Mouse (Mus musculus): ENCODE measurements around the gene Zmiz1.

The Zmiz1 gene

DNA sequence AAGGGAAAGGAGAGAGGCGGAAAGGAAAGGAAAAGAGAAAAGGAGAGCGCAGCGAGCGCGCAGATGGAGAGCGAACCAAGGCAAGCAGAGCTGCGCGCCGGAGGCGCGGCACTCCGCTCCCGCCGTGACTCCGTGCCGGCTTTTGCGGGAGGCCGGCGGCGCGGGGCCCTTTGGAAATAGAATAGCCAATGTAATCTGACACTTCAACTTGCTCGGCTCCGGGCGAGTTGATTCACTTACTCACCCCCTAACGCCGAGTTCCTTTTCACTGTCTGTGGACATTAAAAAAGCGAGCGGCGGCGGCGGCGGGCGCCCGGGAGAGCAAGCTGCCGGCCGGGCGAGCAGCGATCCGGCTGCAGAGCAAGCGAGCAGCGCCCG, at the start of gene Zmiz1:
TSS of gene Zmiz1 (plus strand) at position 170 of the 378 bp plus-strand sequence.
- peak; percentile 65 for DNase-seq (ENCODE audit: low read depth, low spot score)

DNA sequence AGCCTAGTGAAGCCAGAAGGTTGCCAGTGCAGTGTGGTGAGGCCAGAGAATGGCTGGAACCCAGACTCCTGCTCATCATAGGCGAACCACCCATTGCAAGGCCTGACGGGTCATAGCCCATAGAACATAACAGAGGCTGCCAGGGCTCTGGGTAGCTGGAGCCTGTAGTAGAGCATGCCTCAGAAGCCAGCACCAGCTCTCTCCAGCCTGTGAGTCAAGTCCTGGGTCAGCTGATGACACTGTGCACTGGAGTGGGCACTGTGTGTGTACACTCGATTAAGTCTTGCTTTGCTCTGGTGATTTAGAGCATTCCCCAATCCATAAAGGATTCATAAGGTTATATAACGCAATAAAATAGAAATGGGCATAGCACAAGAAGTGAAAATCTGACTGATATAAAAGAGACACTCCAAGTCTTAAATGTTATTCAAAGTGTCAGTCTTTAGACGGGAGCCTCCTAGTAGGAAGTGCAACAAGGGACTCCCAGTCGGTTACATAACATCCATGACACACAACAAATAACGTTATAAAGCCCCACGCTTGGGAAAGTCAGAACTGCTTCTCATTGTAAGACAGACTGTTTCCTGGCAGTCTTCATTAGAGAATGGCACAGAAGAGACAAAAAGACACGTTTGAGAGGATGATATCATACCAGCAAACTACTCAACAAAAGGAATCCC, 47.0 kb upstream of the Zmiz1 start:
- no peak for DNase-seq (ENCODE audit: low read depth, low spot score)

DNA sequence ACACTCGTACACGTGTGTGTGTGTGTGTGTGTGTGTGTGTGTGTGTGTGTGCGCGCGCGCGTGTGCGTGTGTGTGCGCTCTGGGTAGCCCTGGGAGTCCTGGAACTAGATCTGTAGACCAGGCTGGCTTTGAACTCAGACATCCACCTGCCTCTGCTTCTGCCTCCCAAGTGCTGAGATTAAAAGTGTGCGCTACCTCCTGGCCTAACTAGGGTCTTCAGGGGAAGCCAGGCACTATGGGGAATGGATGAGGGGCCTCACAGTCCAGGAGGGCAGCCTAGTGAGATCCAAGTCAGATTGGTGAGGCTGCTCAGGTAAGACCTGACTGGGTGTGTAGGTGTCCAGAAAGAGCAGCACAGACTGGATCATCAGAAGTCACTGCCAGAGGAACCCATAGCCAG, 46.2 kb upstream of the Zmiz1 start:
- DNase-seq (ENCODE audit: low read depth, low spot score): no peak

DNA sequence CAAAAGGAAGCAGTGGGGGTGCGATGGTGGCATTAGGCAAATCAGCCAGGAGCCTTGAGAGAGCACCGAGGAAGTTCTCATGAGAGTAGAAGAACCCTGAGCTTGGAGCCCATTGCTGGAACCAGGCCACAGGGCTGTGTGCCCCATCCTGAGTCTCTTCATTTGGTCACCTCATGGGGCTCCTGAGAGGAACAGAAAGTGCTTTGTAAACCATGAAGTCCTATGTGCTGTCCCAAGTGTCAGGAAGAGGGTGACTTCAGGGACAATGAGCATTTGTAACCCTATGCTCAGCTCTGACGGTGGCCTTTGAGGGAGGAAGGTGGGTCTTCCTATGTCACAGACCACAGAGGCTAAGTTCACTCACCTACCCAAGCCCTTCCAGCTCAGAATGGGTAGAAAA, 45.5 kb upstream of the Zmiz1 start:
- no peak for DNase-seq (ENCODE audit: low read depth, low spot score)

DNA sequence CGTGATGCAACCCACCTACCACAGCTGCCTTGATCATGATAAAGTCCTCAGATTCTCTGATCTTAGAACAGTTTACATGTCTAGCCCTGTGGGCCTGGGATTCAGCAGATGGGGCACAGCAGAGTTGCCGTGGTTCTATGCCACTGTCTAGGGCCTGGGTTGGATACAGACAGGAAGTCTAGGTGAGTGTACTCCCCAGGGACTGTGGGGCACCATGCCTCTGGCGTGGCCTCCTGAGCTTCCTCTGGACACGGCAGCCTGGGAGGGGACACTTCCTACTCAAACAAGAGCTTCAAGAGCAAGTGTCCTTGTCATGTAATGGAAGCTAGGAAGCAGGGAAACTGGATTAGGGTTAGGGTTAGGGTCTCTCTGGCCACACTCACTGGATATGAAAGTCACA, 44.9 kb upstream of the Zmiz1 start:
- no peak for DNase-seq (ENCODE audit: low read depth, low spot score)

DNA sequence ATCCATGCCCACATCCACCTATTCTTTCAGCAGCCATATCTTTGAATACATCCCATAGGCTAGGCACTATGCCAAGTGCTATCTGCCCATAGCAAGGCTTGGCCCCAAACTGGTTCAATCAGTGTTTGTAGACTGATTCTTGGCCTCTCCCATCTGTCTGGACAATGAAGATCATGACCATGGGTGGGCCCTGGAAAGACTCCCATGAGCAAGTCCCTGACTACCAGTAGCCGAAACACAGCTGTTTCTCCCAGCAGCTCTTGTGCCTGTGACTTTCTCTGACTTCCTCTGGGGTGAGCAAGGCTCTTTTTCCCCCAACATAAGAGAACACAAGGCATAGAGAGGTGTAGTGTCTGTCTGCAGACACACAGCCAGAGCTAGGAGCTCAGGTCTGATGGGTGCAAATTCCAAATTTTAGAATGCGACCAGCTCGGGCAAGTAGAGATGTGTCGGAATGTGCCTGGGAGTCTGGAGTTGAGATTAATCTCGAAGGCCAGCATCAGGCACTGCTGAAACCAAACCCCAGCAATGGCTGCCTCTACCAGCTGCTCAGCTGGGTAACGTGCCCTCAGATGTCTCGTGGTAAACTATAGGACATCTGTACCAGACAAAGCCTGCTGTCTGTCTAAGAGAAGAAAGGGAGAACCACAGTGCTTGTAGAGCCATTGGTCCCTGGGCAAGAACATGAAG, 38.8 kb upstream of the Zmiz1 start:
- DNase-seq (ENCODE audit: low read depth, low spot score): no peak

DNA sequence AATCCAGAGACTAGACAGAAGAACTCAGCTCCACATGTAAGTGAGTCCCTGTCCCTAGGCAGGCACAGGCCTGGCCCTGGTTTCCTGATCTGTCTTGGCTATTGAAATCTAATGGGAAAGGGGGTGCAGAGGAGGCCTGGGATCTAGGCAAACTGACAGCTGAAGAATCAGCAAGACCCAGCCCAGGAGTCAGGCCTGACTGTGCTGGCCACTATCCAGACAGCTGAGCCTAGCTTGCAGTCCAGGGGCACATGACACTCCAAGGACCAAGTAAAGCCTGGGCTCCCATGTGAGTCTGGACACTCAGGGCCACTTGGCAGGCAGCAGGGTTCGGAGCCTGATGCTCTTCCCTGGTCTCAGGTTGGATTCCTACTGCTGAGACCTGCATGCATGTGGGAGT, 38.0 kb upstream of the Zmiz1 start:
- DNase-seq (ENCODE audit: low read depth, low spot score): no peak

DNA sequence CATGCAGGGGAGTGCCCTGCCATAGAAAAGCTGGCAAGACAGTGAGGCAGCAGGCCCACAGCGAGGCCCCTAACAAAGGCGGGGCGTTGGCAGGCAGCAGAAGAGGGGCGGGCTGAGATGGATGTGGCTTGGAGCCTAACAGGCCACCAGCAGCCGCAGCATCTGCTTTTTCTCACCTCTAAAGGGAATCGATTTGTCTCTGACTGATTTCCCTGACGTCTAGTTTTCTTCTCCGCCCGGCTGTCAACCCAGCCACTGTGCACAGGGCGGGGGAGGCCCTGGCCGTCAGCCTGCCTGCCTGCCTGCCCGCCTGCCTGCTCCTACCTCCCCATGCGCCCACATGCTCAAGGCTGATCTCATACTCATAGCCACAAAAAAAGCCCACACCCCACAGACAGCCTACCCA, 37.4 kb upstream of the Zmiz1 start:
- DNase-seq (ENCODE audit: low read depth, low spot score): no peak

DNA sequence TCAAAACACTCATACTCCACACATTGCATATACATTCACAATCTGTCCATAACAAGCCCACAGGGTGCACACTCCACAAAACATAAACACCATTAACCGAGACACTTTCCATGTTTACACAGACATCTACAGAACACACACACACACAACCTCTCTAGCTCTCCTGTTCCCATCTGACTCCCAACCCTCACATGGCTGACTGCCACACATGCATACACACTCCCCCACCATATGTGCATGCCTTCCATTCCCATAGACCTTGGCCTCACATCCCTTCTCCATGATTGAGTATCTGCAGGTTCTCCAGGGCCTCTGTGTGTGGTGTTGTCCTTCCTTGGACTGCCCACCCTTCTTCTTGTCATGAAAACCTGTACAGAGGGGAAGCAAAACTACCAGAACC, 36.0 kb upstream of the Zmiz1 start:
- no peak for DNase-seq (ENCODE audit: low read depth, low spot score)

DNA sequence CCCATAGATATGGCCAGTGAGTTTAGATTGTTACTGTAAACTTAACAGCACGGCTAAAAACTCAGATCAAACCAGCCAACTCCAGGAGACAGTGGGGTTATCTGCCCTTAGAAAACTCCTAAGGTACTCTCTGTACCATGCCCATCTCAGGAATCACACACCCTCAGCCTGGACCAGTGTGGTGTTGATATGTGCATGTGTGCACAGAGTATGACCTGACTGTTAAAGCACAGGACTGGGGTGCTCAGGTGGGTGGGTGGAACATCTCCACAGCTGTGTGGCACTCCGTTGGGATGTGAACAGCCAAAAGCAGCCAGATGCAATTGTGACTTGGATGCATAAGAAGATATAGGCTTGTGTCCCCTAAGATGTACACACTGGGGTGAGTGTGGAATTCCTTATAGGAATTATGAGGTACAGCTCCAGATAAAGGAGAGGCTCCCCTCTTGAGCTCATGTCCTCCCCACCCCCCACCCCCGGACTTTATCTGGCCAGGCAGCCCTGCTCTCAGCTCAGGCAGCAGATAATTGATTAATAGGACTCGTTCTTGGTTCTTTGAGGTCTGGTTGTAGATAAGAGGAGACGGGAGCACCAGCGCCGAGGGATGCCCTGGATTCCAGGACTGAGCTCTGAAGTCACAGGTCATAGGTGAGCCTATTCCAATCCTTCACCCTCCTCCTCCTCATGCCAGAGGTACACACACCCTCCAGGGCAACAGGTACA, 35.1 kb upstream of the Zmiz1 start:
- DNase-seq (ENCODE audit: low read depth, low spot score): no peak

DNA sequence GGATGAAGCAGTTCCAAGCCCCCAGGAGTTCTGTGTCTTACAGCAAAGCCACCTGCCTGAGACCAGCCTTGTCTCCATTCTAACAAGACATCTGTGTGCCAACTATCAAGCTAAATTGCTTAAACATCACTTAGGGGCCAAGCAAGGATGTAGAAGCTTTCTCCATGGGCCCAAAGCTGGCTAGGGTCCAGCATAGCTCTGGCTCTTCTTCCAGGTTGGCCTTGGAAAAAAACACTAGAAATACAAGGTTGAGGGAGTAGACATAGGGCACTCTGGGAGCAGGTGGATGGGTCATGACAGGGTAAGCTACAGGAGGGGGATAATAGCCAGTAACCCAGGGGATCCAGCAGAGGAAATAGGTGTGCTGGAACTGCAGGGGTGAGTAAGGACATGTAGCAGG, 20.7 kb upstream of the Zmiz1 start:
- DNase-seq (ENCODE audit: low read depth, low spot score): no peak

DNA sequence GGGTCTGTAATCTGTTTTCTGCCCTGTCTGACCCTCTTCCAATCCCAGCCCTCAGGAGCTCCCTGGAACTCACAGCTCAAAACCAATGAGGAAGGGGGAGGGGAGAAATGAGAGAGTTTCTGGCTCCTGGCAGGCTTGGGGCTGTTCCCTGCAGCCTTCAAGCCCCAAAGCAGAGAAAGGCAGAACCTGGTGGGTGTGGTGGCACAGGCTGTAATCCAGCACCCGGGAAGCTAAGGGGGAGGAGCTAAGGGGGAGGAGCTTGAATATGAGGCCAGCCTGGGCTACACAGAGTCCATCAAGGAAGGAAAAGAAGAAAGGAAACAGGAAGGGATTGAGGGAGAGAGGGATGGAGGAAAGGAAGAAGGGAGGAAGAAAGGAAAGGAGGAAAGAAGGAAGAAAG, 18.9 kb upstream of the Zmiz1 start:
- no peak for DNase-seq (ENCODE audit: low read depth, low spot score)

DNA sequence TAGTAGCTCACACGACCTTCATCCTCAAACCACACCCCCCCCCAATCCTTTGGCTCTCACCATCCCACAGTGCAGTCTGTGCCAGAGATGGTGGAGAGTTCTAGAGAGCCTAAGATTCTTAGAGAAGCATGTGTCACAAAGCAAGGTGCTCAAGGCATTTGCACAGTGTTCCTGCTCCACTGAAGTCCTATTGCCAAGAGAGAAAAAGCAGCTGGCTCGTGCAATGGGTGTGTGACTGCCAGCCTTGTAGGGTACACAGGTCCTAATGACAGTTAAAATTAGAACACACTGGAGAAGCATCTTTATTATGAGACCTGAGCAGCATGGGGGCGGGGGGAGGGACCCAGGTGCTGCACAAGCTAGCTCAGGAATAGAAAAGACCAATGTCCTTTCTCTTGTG, 18.2 kb upstream of the Zmiz1 start:
- no peak for DNase-seq (ENCODE audit: low read depth, low spot score)

DNA sequence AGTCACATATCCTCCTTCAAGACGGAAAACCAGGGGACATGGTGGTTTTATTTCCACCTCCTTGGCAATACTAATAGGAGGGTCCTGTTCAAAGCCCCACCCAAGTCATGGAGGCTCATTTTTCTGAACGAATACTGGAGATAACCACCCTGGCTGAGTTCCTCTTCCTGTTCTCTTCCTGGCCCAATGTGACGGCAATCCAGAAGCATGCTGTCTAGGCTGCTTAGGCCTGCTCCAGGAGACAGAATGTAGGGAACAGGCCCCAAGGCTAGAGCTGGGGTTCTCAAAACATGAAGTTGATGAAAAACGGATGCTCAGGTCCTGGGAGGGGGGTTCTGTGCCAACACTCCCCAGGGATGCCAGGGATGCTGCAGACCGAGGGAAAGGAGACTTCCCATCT, 17.5 kb upstream of the Zmiz1 start:
- DNase-seq (ENCODE audit: low read depth, low spot score): no peak

DNA sequence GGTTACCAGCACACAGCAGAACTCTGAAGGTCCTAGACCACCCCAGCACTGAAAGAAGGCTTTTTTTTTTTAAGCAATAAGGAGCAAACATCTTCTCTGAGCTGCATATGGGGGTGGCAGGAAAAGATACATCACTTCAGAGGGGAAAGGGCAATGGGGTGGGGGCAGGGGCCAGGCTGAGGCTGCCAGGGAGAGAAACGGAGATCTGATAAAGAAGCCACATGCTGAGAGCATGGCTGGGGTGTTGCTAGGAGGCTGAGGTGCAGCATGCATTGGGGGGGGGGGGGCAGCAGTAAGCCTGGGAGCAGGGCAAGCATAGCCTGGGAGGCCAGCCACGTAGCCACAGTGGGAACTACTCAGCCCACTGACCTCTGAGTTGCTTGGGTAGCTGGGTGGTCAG, 16.3 kb upstream of the Zmiz1 start:
- DNase-seq (ENCODE audit: low read depth, low spot score): no peak

DNA sequence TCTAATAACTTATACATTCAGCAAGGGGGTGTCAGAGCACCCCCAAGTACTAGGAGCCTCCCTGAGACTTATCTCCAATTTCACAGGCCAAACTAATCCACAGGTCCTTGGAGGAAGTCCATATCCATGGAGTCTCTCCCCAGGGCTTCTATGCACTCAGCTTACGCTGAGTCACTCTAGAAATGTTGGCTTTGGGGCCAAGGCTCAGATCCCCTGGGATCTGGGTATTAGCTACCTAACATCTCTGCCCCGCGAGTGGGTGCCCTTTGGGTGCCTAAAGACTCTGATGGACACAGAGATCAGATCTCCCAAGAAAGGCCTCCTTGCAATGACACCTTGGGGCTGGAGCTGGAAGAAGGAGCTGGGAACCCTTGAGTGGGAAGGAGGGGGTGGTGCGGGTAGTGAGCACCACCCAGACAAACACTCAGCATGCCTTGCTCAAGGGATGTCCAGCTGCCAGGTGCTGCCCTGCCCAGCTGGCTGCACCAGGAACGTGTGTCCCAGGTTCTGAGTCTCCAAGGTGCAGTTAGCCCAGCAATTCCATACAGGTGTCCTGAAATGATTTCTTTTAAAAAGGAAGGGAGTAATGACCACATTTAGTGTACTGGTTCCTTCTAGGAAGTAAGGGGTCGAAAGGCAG, 11.7 kb upstream of the Zmiz1 start:
- no peak for DNase-seq (ENCODE audit: low read depth, low spot score)

DNA sequence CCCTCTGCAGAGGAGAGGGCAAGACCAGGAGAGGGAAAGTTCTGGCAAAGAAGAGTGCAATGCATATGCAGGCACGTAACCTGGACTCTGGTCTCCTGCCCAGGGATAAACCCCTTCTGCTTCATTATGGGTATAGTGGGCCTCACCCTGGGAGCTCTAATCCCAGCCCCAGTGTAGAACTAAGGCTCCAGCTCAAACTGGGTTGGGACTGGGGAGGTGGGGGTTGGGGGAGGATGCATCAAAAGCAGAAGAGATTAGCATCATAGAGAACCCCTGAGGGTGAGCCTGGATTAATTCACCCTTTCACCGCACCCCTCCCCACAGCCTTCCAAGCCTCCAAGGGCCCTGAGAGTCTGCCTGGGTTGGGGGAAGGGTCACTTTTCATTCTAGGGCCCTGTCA, 10.5 kb upstream of the Zmiz1 start:
- no peak for DNase-seq (ENCODE audit: low read depth, low spot score)

DNA sequence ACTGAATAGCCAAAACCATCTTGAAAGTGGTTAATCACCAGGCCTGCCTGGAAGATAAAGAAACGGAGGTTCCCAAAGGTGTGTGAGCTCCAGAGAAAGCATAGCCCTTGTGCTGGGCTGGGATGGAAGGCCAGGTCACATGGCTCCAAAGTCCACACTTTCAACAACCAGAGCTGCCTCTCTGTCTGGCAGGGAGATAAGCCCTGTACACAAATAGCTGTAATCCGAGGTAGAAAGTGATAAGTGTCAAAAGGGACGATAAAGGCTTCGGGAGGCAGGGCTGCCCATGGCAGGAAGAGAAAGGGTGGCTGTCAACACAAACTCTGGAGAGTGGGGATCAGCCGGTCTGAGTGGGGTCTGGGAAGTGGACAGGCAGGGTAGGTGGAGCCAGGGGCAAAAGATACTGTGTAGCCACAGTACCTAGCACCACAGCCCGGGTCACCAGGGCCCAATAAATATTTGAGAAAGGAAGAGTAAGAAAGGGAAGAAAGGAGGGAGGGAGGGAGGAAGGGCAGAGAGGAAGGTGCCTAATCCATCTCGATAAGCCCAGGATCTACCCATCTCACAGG, 7.8 kb upstream of the Zmiz1 start:
- no peak for DNase-seq (ENCODE audit: low read depth, low spot score)

DNA sequence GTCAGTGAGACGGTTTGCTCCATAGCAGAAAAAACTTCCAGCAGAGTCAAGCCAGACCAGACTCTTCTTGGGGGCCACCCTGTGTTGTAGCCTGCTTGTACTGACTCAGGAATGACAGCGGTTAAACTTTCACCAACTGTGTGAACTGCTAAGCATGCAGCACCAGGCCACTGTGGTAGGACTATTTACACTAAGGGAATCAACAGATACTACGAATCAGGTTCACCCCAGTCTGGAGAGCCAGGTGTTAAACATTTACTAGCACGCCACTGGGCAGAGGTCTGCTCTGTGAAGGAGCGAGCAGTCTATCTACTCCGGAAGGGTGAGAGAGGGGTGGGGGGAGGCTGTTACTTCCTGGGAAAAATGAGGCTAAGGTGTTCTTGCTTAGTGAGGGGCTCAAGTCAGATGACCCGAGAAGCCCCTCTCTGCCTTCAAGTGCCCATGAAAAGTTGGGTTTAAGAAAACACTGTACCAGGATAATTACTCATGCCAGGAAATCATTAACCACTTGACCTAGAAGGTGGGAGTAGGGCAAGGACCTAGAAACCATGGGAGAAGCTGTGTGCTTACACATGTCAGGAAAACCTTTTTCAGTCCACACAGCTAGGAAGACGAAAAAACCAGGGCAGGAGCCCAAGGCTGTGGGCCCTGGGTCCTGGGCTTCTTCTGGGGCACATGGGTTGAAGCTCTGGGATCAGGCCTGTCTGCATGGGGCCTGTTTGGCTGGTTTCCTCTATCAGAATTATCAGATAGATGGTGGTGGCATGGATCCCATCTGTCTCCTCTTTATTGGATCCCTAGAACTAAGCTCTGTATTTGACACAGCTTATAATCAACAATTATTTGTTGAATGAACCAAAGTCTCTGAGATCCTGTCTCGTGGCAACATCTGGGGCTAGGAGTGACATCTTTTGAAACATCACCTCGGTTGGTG, 7.0 kb upstream of the Zmiz1 start:
- DNase-seq (ENCODE audit: low read depth, low spot score): no peak

DNA sequence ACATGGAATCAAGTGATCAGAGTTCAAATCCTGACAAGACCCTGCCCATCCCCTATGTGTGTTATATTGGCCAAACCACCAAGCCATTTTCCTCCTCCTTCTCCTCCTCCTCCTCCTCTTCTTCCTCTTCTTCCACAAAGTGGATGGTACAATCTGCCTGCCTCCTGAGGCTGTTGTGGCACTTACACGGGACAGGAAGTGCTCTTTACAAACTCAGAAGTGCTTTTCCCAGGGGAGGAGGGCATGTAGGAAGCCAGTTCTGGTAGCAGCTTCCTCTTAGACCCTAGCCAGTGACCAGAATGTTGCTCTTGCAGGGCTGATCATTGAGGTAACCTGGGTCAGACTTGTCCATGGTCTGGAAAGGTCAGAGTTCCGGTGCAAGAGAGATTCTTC, 6.4 kb upstream of the Zmiz1 start:
- DNase-seq (ENCODE audit: low read depth, low spot score): no peak

Measured in retina, postnatal 7 days (tissue).